Mouse (Mus musculus) ovary, postnatal 36 days (tissue): ENCODE measurements around the gene Kdf1.
A peak's percentile ranks its signal among the peaks of the same experiment; 100 is the strongest.

ENCODE experiments used
- DNase-seq: peaks from one replicate; pipeline ENCODE4 v3.0.0; 2022; ENCODE audit warnings: low spot score, mixed read lengths

Gene Kdf1

DNA sequence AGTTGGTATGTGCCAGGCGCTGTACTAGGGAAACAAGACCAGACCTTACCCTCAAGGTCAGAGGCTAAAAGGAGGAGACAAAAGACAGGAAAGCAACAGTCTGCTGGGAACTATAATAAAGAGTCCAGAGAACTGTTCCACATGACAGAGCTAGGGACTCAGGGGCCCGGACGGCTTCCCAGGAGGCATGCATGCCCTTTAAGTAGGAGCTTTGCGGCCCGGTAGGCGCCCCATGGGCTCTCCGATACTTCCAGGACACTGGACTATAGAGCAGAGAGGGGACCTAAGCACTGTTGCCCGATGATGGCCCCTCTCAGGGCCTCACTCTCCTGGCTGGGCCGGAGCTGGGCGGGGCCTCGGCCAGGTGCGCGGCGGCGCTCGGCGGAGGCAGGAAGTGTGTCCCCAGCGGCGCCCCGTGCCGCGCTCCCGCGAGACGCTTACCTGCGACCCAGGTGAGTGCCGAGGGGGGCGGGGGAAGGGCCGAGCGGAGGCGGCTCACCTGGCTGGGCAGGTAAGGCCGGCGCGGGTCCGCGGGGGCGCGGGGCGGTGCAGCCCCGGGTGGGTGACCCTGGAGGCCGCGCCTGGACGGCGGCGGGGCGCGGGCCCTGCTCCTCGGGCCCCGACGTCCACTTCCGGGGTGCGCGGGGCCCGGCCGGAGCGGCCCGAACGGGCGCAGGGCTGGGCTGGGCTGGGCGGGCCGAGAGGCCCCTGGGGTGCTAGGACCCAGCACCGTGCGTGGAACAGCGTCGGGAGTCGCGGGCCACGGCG, at the start of gene Kdf1:
TSS of gene Kdf1 (plus strand) at position 363 of the 768 bp plus-strand sequence.
- peak; percentile 54 for DNase-seq

DNA sequence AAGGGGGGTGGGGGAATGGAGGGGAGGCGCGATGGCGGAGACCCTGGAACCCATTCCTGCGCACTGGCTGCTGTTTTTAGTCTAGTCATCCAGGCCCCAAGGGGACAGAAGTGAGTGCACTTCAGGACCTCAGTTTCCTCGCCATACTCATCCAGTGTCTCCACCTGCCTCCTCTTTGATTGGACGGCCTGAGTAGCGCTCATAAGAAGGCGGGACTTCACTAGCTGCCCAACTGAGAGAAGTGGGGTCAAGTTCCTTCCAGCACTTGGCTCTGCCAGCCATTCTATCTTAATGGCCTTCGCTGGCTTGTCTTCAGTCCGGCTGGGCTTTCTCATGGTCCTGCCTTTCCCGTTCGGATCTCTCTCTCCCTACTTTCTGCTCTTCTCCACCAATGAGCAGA, 49.6 kb upstream of the Kdf1 start:
- no peak for DNase-seq

DNA sequence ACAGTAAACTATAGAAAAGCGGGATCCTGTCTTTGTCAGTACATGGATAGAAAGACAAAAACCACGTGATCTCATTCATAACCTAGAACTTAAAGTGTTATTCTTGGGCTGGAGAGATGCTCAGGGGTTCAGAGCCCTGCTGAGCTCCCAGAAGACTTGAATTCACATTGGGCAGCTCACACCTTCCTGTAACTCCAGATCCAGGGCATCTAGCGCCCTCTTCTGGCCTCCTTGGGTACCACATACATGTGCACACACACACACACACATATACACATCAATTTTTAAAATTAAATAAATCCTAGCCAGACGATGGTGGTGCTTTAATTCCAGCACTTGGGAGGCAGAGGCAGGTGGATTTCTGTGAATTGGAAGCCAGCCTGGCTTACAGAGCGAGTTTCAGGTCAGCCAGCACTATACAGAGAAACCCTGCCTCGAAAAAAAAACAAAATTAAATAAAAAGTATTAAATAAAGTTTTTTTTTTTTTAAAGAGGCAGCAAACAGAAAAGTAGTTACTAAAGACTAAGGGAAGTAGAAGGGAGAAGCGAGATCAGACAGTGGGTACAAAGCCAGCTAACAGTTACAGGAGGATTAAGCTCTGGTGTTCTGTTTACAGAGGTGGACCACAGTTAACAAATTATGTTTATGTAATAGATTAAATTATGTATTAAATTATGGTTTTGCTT, 47.5 kb upstream of the Kdf1 start:
- no peak for DNase-seq

DNA sequence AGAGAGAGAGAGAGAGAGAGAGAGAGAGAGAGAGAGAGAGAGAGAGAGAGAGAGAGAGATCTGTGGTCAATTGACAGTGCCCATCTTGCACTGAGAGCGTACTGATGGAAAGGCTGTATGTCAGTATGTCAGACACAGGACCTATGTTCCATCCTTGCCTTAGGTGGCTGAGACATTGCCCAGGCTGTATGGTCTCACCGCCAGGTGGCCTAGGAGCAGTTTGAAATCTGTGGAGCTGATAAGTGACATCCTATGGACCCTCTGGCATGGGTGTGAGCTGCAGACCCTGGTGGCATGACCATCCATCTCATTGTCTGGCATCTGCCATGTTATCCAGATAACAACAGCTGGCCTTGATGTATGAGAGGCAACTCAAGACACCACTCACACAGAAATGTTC, 44.9 kb upstream of the Kdf1 start:
- no peak for DNase-seq

DNA sequence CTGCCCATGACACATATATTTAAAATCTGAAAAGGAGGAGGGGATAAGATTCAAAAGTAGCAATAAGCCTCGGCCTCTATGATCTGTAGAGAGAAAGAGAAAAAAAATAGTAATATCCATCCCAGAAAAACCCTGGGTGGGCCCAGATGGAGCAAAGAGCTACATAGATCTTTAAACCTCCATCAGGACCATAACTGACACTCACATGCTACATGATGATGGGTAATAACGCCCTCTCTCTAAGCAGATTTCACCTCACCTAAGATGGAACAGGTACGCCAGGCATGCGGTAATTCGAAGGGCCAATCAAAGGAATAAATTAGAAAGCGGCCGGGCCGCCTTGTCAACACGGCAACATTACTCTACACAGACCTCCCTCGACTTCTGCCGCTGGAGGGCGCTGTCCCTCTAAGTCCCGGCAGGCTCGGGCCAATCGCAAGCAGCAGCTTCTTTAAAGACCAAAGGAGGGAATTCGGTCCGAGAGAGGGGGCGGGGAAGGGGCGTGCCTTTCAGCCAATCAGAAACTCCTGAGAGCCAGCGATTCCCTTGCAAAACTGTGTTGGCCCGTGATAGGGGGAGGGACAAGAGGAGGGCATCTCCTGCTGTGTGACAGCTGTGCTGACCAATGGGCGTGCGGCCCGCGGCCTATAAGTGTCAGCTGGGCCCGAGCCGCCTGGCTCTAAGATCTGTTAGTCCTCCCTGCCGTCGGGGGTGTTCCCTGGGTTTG, 39.1 kb upstream of the Kdf1 start, which contains the start of gene Tent5b:
TSS of gene Tent5b (plus strand) at position 675 of the 727 bp plus-strand sequence.
- peak; percentile 96 for DNase-seq

DNA sequence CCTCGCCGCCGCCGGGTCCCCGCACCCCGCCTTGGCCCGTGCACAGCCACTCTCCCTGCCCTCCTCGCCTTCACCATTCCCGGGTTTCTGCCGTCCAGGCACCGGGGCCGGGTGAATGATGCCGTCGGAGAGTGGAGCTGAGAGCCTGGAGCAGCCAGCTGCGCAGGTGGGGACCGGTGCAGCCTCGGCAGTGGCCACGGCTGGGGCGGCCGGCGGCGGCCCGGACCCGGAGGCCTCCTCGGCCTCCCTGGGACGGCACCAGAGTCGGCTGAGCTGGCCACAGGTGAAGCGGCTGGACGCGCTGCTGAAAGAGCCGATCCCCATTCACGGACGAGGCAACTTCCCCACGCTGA, 38.6 kb upstream of the Kdf1 start:
- no peak for DNase-seq

DNA sequence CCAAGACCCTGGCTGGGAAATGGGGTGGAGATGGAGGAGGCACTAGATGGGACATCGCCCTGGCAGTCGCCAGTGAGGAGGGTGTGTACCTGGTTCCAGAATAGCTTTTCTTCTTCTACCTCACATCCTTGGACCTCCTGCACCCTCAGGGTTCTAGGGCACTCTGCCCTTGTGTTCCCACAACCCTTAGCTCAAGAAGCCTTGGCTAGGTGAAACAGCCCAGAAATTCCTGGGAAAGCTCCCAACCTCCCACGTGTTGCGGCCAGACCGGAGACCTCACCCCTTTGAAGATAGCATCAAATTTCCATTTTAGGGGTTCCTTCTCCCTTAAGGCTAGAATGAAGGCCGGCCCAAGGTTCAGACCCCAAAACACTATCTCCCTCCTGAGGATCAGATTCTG, 38.0 kb upstream of the Kdf1 start:
- DNase-seq, result no peak

DNA sequence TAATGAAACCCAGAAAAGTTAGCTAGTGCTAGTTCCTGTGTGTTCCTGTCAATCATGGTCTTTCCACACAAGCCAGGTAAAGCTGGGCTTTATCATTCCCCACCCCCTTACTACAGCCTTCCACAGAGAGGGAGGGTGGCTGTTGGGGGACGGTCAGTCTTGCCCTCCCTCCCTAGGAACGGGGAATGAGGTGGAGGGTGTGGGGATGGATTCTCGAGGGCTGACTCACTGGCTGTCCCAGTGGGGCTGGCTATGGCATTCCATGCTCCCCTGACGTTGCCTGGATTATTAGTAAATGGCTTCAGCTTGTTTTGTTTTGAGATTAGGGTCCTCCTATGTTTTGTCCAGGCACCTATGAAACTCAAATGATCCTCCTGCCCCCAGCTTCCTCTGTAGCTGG, 37.3 kb upstream of the Kdf1 start:
- no peak for DNase-seq

DNA sequence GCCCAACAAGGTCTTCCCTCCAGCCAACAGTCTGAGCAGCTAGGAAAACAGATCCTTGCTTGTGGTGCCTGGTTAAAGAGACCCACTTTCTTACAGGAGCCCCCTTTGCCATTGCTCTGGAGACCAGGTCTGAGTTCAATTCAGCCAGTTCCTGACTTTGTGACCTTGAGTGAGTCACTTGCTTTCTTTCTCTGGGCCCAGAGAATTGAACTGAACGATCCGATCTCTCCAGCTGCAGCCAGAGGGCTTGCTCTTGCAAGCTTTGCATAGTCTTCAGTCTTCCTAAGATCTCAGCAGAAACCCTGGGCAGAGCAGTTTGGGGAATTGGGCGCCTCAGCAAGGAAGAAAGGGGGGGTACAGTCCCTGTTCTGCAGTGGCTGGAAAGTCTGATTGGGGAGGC, 36.3 kb upstream of the Kdf1 start:
- DNase-seq, result no peak

DNA sequence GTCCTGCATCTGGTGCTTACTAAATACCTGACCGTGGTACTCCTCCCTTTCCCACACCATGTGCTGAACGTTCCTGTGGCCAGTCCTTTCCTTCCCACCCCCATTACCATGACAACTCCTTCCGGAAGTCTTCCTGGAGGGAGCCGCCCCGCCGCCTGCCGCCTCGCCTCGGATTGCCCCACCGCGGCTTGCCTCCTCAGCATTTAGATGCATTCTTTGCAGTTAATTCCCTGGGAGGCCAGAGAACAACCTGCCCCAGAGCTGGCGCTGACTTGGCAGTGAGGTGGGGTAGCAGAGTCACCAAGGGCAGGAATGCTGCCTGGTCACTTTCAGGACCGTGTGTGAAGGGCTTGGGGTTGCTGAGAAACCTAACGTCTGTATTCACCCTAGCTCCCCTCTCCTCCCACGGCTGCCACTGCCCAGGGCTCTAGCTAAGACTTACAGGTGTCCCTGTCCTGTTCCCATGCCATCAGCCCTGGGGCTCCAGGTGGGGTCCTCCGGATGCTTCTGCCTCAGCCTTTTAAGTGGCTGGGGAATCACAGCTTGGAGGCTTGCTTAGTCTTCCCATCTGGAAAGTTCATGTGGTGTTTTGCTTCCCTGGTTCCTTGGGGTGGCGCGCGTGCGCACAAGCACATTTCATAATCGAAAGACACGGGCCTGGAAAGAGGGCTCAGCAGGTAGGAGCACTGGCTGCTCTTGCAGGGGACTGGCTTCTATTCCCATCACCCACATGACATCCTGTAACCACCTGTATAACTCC, 34.3 kb upstream of the Kdf1 start:
- peak; percentile 45 for DNase-seq

DNA sequence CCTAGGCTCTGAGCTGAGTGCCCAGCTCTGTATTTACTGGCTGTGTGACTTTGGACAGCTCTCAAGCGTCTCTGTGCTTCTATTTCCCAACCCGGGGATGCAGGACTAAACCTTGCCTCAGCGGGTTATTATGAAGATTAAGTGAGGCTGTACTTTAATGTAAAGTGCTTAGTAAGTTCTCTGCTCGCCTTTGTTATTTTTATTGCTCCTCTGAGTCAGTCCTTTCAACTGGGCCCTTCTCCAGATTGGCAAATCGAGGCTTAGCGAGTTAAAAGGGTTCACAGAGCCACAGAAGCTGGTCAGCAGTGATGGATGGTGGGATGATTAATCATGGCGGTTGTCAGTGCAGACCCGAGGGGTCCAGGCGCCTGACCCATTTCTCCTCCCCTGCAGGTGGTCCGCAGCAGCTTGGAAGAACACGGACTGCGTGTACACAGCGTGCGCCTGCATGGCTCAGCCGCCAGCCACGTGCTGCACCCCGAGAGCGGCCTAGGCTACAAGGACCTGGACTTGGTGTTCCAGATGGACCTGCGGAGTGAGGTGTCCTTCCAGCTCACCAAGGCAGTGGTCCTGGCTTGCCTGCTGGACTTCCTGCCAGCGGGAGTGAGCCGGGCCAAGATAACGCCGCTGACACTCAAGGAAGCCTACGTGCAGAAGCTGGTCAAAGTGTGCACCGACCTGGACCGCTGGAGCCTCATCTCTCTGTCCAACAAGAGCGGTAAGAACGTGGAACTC, 32.9 kb upstream of the Kdf1 start:
- DNase-seq, result no peak

DNA sequence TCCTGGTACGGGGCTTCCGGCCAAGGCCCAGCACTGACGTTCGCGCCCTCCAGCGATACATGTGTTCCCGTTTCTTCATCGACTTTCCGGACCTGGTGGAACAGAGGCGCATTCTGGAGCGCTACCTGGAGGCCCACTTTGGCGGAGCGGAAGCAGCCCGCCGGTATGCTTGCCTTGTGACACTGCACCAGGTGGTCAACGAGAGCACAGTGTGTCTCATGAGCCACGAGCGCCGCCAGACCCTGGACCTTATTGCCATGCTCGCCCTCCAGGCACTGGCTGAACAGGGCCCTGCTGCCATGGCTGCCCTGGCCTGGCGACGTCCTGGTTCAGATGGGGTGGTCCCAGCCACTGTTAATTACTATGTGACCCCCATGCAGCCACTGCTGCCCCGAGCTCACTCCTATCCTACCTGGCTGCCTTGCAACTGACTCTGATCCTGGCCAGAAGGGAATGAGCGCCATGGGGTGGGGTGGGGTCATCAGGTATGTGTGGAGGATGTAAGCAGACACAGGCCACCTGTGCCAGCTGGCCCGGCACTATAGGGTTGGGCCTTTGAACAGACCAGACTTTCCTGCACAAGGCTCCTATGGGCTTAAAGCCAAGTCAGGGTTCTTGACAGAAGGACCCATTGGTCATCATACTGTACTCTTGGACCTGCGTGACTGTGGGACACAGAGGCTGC, 31.9 kb upstream of the Kdf1 start:
- DNase-seq, result no peak

DNA sequence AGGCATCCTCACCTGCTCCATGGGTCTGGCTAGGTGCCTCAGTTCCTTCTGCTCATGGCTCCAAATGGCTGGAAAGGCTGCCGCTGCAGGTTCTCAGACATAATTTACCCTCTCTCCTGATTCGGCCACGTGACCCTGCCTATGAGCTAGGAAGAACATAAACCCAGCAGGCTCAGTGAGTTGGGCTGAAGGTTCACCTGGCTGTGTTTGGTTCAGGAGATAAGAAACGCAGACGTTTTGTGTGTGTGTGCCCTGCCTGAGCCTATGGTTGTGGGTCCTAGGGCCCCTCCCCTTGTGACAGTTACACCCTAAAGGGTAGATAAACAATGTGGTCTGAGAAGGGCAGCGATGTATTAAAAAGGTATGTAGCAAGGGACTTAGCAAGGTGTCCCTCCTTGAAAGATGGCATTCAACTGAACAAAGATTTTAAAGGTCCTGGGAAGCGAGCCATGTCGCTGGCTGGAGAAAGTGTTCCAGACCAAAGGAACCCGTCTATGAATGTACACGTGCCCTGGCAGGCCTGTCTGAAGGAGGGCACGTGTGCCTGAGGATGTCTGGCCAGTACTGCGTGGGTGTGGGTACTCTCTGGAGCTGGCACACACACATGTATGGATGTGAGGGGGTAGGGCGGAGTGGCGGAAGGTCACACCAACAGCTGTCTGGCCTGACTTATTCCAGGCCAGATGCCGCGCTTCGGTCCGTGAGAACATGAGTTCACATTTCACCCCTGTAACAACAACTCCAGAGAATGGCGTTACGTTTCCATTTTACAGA, 30.0 kb upstream of the Kdf1 start:
- no peak for DNase-seq

DNA sequence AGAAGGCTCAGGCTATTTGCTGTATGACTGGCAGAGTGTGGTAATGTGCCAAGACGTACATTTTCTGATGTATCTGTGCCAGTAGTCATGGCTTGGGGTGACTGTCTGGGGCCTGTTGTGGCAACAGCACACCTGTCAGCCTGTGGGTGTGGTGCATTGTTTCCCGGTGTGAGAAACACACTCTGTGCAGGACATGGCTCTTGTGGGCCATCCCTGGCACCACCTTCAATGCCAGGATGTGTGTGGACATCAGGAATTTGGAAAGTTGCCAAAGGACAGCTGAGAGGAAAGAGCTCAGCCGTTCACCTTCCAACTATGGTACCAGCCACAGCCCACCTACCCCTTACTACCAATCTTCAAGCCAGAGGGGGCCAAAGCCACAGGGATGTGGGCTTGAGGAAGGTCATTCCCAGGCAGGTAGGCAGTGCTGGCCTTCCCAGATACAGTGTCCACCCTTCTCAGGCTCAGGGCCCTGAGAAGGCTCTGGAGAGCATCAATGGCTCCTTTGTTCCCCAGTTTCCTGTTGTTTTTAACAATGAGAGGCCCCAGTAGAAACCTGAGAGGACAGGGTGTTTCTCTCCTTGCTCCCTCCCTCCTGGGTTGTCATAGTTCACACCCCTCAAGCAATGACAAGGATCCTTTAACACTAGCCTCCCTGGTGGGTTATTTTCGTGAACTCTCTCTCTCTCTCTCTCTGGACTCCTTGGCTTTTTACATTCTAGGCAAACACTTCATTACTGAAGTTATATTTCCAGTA, 29.1 kb upstream of the Kdf1 start:
- DNase-seq, result no peak

DNA sequence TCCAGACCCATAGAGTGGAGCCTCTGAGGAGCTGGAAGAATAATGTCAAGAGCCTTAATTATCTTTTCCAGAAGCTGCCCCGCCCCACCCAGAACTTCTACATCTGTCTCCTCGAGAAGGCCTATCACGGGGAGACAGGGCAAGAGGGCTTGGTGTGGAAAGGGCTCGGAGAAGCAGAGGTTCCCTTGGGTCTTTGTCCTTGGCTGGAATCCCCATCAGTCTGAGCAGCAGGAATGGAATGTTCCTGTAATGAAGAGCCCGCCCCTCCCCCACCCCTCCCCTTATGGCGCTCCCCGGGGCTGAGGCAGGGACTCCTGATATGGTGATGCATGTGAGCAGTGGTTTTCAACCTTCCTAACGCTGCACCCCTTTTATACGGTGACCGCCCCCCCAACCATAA, 27.0 kb upstream of the Kdf1 start:
- DNase-seq, result no peak

DNA sequence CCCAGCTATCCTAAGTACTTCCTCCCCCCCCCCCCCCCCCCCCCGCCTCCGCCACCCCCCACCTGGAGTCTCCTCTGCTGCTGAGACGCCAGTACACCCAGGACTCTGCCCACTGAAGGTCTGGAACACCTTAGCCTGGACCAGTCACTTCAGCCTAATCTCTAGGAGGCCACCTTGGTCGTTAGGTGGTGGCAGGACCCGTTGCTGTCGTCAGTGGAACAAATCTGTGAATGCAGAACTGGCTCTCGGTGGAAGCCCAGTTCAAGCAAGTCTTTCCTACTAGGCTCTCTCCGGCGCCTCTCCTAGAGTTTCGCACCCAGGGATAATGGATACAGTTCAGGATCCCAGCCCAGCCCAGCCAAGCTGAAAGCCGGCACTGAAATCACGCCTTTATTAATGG, 24.9 kb upstream of the Kdf1 start:
- no peak for DNase-seq

DNA sequence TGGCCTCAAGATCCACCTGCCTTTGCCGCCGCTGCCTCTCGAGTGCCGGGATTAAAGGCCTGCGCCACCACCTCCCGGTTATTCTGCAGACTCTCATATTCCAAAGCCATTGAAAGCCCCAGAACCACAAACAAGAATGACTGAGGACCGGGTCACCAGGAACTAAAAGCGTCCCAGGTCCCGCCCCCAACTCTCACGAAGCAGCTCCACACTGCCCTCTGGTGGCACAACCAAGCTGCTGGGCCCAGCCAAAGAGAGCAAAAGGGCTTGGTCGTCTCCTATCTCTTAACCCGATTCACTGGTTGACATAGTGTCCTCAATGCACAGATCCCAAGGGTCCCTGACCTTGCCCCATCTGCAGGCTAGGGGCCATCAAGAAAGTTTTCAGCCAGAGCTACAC, 24.3 kb upstream of the Kdf1 start:
- DNase-seq, result peak; percentile 86

DNA sequence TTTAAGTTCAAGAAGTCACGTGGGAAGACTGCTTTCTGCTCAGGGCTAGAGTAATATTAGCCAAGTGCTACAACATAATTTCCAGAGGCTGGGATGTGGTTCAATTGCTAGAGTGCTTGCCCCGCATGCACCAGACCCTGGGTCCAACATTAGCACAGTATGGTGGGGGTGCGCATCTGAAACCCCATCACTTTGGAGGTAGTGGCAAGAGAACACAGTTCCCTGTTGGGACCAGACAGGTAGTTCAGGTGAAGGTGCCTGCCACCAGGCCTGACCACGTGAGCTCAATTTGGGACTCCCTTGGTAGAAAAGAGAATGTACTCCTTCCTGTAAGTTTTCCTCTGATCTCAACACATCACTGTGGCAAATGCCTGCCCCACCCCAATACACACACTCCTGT, 23.9 kb upstream of the Kdf1 start:
- no peak for DNase-seq

DNA sequence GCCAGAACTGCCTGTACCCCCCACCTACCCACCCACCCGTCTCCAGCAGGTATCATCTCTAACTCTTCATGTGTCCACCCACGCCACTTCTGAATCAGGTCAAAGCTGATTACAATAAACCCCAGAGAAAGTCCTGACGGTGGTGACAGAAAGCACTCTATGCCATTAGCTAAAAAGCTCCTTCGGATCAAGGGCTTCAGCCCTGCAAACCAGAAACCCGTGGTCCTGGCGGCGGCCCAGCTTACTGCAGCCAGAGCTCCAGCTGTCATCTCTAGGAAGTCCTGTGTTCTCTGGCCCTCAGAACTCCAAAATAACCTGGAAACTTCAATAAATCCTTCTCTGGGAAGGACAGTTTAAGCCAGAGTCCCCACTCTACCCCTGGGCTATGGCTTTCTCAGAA, 23.1 kb upstream of the Kdf1 start:
- no peak for DNase-seq
